Mouse (Mus musculus) heart, postnatal 0 days (tissue): ENCODE measurements around the gene Pde2a. TPM values are rescaled to one million over a fixed set of nuclear protein-coding genes. Genes with fewer than 3 reads are reported as not detected.
A peak's percentile ranks its signal among the peaks of the same experiment; 100 is the strongest.

Experiments used
- ATAC-seq: fragments of 200-750 bp; cut with Nextera tagmentation; 2 replicates; pipeline ENCODE4 v1.8.0; 2017; ENCODE audit warnings: low read depth, moderate number of reproducible peaks, moderate library complexity; ENCODE audit not compliant: insufficient read depth
- DNase-seq: peaks from one replicate; pipeline ENCODE4 v3.0.0-alpha.2; 2016; ENCODE audit warnings: low spot score
- H3K27ac ChIP-seq: fragments of 300-500 bp; sonication (generic); 2 replicates; pipeline ENCODE4 v1.5.1; 2014; ENCODE audit warnings: low read depth, mild to moderate bottlenecking
- H3K27me3 ChIP-seq: fragments of 300-500 bp; sonication (generic); 2 replicates; pipeline ENCODE4 v1.6.1; 2014; ENCODE audit warnings: low read length, mixed read lengths; ENCODE audit not compliant: control insufficient read depth, insufficient read depth
- H3K36me3 ChIP-seq: fragments of 300-500 bp; sonication (generic); replicated peaks from 2 replicates; pipeline ENCODE4 v1.6.1; 2014; ENCODE audit warnings: low read length, mixed read lengths; ENCODE audit not compliant: control insufficient read depth, insufficient read depth
- H3K4me1 ChIP-seq: fragments of 300-500 bp; sonication (generic); 2 replicates; pipeline ENCODE4 v1.6.1; 2014; ENCODE audit warnings: antibody characterized with exemption; ENCODE audit not compliant: control insufficient read depth, insufficient read depth
- H3K4me2 ChIP-seq: fragments of 300-500 bp; sonication (generic); 2 replicates; pipeline ENCODE4 v1.6.1; 2014; ENCODE audit warnings: low read depth, mild to moderate bottlenecking, low read length, moderate library complexity
- H3K4me3 ChIP-seq: fragments of 300-500 bp; sonication (generic); 2 replicates; pipeline ENCODE4 v1.5.1; 2014; ENCODE audit warnings: low read depth, low read length
- H3K9ac ChIP-seq: fragments of 300-500 bp; sonication (generic); replicated peaks from 2 replicates; pipeline ENCODE4 v1.6.1; 2014; ENCODE audit warnings: low read depth, low read length, mixed read lengths
- H3K9me3 ChIP-seq: fragments of 300-500 bp; sonication (generic); replicated peaks from 2 replicates; pipeline ENCODE4 v1.6.1; 2016; ENCODE audit warnings: low read length; ENCODE audit not compliant: control insufficient read depth
- CTCF ChIP-seq: IDR thresholded peaks from 2 replicates; pipeline ENCODE4 v1.5.1; 2016; ENCODE audit warnings: antibody characterized with exemption, control low read depth, low read depth
- EP300 ChIP-seq: IDR thresholded peaks from 2 replicates; pipeline ENCODE4 v1.6.1; 2016; ENCODE audit warnings: antibody characterized with exemption, low read depth
- WGBS: fragments of 180-500 bp; shearing (Covaris S2); extraction: QIAGEN DNeasy Blood & Tissue Kit; methylation state at CpG from one replicate; pipeline ENCODE4 v1.1.7; 2014; 5-methylcytosine and 5-hydroxymethylcytosine counted together
- polyA plus RNA-seq: library from polyadenylated mRNA; unstranded; fragments of >200 nt; fragmentation: Nextera tagmentation; extraction: Ambion mirVana; gene quantifications from 2 replicates; pipeline ENCODE4 v1.2.1, GENCODE M21; 2015
- total RNA-seq: library from RNA; depleted of rRNA; stranded (reverse); fragments of >200 nt; gene quantifications from 2 replicates; pipeline ENCODE4 v1.2.3, GENCODE M21; 2014; ENCODE audit warnings: low replicate concordance

The Pde2a gene
- total and polyA plus RNA-seq, 2 experiments from 2014 or later = 4.7 to 19.3 TPM

GRCm38 (mm10) chr7:101480671-101481070, 59.2 kb downstream of the Pde2a start:
- Histone ChIP-seq H3K27me3 (no peaks in the 10 kb centered on the region), H3K27ac (no peak overlapping the region), H3K36me3 (no peaks in the 10 kb centered on the region), H3K9ac (no peak overlapping the region), H3K9me3 (no peaks in the 10 kb centered on the region), H3K4me3 (no peak overlapping the region), H3K4me1 (0 out of 2 replicates have a peak, but pooled peaks cover 5% of the 10 kb centered on the region), H3K4me2 (no peak overlapping the region)
- TF ChIP-seq CTCF = no peak
- DNase-seq (no peak), ATAC-seq (no peak)
- whole genome bisulfite sequencing = 54% methylated on average over 6 of the region's 6 CpGs

GRCm38 (mm10) chr7:101481872-101482498, 60.5 kb downstream of the Pde2a start:
- Histone ChIP-seq H3K4me2 (no peak overlapping the region), H3K9ac (no peak overlapping the region), H3K27me3 (no peaks in the 10 kb centered on the region), H3K36me3 (no peaks in the 10 kb centered on the region), H3K4me3 (no peak overlapping the region), H3K27ac (no peak overlapping the region), H3K9me3 (no peaks in the 10 kb centered on the region), H3K4me1 (0 out of 2 replicates have a peak, but pooled peaks cover 5% of the 10 kb centered on the region)
- 57% methylated on average over 8 of the region's 8 CpGs for WGBS
- DNase-seq (no peak), ATAC-seq (no peak)
- TF ChIP-seq EP300 = no peak
- TF ChIP-seq CTCF = no peak

GRCm38 (mm10) chr7:101482499-101483081, 61.1 kb downstream of the Pde2a start:
- ATAC-seq (peak; percentile 12; the same call in 1 of the 2 replicates), DNase-seq (no peak)
- Histone ChIP-seq H3K4me1 (0 out of 2 replicates have a peak, but pooled peaks cover 5% of the 10 kb centered on the region), H3K4me2 (no peak overlapping the region), H3K9me3 (no peaks in the 10 kb centered on the region), H3K36me3 (no peaks in the 10 kb centered on the region), H3K4me3 (no peak overlapping the region), H3K27me3 (no peaks in the 10 kb centered on the region), H3K9ac (no peak overlapping the region), H3K27ac (no peak overlapping the region)
- TF ChIP-seq CTCF (no peak), EP300 (no peak)
- 37% methylated on average over 9 of the region's 9 CpGs for WGBS

- ATAC-seq = no peak
- H3K9ac ChIP-seq = no peak overlapping the region
- H3K27ac ChIP-seq = no peak overlapping the region
- no peaks in the 10 kb centered on the region for H3K9me3 ChIP-seq
- no peaks in the 10 kb centered on the region for H3K27me3 ChIP-seq
- TF ChIP-seq EP300 (no peak), CTCF (no peak)
- no peak overlapping the region for H3K4me2 ChIP-seq
- 0 out of 2 replicates have a peak, but pooled peaks cover 5% of the 10 kb centered on the region for H3K4me1 ChIP-seq
- no peaks in the 10 kb centered on the region for H3K36me3 ChIP-seq
- DNase-seq = no peak
- no peak overlapping the region for H3K4me3 ChIP-seq
- 59% methylated on average over 9 of the region's 9 CpGs for WGBS
Measured at GRCm38 (mm10) chr7:101483498-101484115, 62.1 kb downstream of the Pde2a start.

GRCm38 (mm10) chr7:101487102-101487501, 65.6 kb downstream of the Pde2a start:
- H3K36me3 ChIP-seq = no peaks in the 10 kb centered on the region
- H3K9ac ChIP-seq = no peak overlapping the region
- H3K27ac ChIP-seq = no peak overlapping the region
- H3K9me3 ChIP-seq = no peaks in the 10 kb centered on the region
- 79% methylated on average over 5 of the region's 5 CpGs for WGBS
- no peaks in the 10 kb centered on the region for H3K27me3 ChIP-seq
- H3K4me3 ChIP-seq = no peak overlapping the region
- ATAC-seq (no peak), DNase-seq (no peak)
- H3K4me1 ChIP-seq = 0 out of 2 replicates have a peak, but pooled peaks cover 5% of the 10 kb centered on the region
- no peak for TF ChIP-seq CTCF
- TF ChIP-seq EP300 = no peak
- H3K4me2 ChIP-seq = no peak overlapping the region
